Mouse (Mus musculus) testis, adult 2 months (tissue): ENCODE measurements around the gene Foxo1.

Source experiments
- CTCF ChIP-seq: fragments of 200-500 bp; IDR thresholded peaks from 2 replicates; pipeline ENCODE4 v1.5.1; 2012; ENCODE audit warnings: low read depth, mild to moderate bottlenecking, inconsistent platforms, low read length, moderate library complexity; ENCODE audit not compliant: control insufficient read depth, insufficient read depth, insufficient replicate concordance
- POLR2A ChIP-seq: fragments of 200-500 bp; IDR thresholded peaks from 2 replicates; pipeline ENCODE4 v1.6.1; 2012; ENCODE audit warnings: low read depth, mild to moderate bottlenecking, inconsistent platforms, low read length, moderate library complexity; ENCODE audit not compliant: control insufficient read depth

GRCm38 (mm10) chr3:52269514-52270351, 1.6 kb downstream of the Foxo1 start:
- no peak for TF ChIP-seq CTCF
- no peak for TF ChIP-seq POLR2A
